Mouse (Mus musculus) liver, embryonic 11.5 days (tissue): ENCODE results near the gene Hist1h2aa. TPM values are rescaled to one million over a fixed set of nuclear protein-coding genes. Genes with fewer than 3 reads are reported as not detected.

Experiments used
- ATAC-seq: fragments of 200-750 bp; cut with Nextera tagmentation; replicated peaks from 2 replicates; pipeline ENCODE4 v1.8.0; 2017; ENCODE audit warnings: moderate number of reproducible peaks, mild to moderate bottlenecking, moderate TSS enrichment, moderate library complexity; ENCODE audit not compliant: low FRiP score
- DNase-seq: peaks from one replicate; pipeline ENCODE4 v3.0.0-alpha.2; 2017; ENCODE audit warnings: low spot score
- H3K27ac ChIP-seq: fragments of 300-500 bp; sonication (generic); 2 replicates; pipeline ENCODE4 v1.5.1; 2014; ENCODE audit warnings: mild to moderate bottlenecking, low read depth, low read length, control low read depth
- H3K27me3 ChIP-seq: fragments of 300-500 bp; sonication (generic); replicated peaks from 2 replicates; pipeline ENCODE4 v1.6.1; 2014; ENCODE audit warnings: low read length, mixed read lengths; ENCODE audit not compliant: control insufficient read depth, insufficient read depth
- H3K36me3 ChIP-seq: fragments of 300-500 bp; sonication (generic); 2 replicates; pipeline ENCODE4 v1.6.1; 2014; ENCODE audit warnings: mild to moderate bottlenecking, low read length, moderate library complexity, mixed read lengths; ENCODE audit not compliant: control insufficient read depth, insufficient read depth
- H3K4me1 ChIP-seq: fragments of 300-500 bp; sonication (generic); replicated peaks from 2 replicates; pipeline ENCODE4 v1.6.1; 2014; ENCODE audit warnings: low read length, mixed read lengths; ENCODE audit not compliant: control insufficient read depth, insufficient read depth
- H3K4me2 ChIP-seq: fragments of 300-500 bp; sonication (generic); 2 replicates; pipeline ENCODE4 v1.6.1; 2014; ENCODE audit warnings: mild to moderate bottlenecking, control low read depth, moderate library complexity
- H3K4me3 ChIP-seq: fragments of 300-500 bp; sonication (generic); 2 replicates; pipeline ENCODE4 v1.5.1; 2014; ENCODE audit warnings: low read depth, low read length, control low read depth
- H3K9ac ChIP-seq: fragments of 300-500 bp; sonication (generic); 2 replicates; pipeline ENCODE4 v1.6.1; 2014; ENCODE audit warnings: low read depth, low read length, control low read depth
- H3K9me3 ChIP-seq: fragments of 300-500 bp; sonication (generic); 2 replicates; pipeline ENCODE4 v1.6.1; 2016; ENCODE audit warnings: low read length, inconsistent platforms, mixed read lengths; ENCODE audit not compliant: control insufficient read depth
- WGBS: fragments of 180-500 bp; shearing (Covaris S2); extraction: QIAGEN DNeasy Blood & Tissue Kit; methylation state at CpG from one replicate; pipeline ENCODE4 v1.1.7; 2014; 5-methylcytosine and 5-hydroxymethylcytosine counted together
- polyA plus RNA-seq: library from polyadenylated mRNA; unstranded; fragments of >200 nt; fragmentation: Nextera tagmentation; extraction: Ambion mirVana; gene quantifications from 2 replicates; pipeline ENCODE4 v1.2.1, GENCODE M21; 2014

The Hist1h2aa gene
- polyA plus RNA-seq, 1 experiment from 2014 or later, result not detected

GRCm38 (mm10) chr13:23911335-23911734 is 22.9 kb upstream of the Hist1h2aa start:
- no peak overlapping the region for H3K27ac ChIP-seq
- peaks cover 37% of the 10 kb centered on the region for H3K4me1 ChIP-seq
- H3K27me3 ChIP-seq, result no peaks in the 10 kb centered on the region
- H3K4me2 ChIP-seq, result no peak overlapping the region
- 58% methylated on average over 5 of the region's 5 CpGs for WGBS
- H3K4me3 ChIP-seq, result no peak overlapping the region
- H3K36me3 ChIP-seq, result no peaks in the 10 kb centered on the region
- DNase-seq (no peak), ATAC-seq (no peak)
- no peak overlapping the region for H3K9ac ChIP-seq
- H3K9me3 ChIP-seq, result no peaks in the 10 kb centered on the region

- ATAC-seq, result peak; percentile 90
- Histone ChIP-seq H3K27me3 (no peaks in the 10 kb centered on the region), H3K36me3 (no peaks in the 10 kb centered on the region), H3K27ac (peak overlapping the region; percentile 74), H3K4me3 (no peak overlapping the region), H3K4me2 (no peak overlapping the region), H3K4me1 (peaks cover 37% of the 10 kb centered on the region), H3K9ac (no peak overlapping the region), H3K9me3 (no peaks in the 10 kb centered on the region)
- DNase-seq, result peak; percentile 38
- 11% methylated on average over 6 of the region's 6 CpGs for WGBS
These were observed 20.4 kb upstream of the Hist1h2aa start for GRCm38 (mm10) chr13:23913791-23914306.

- no peak within 1 kb of the TSS for H3K4me2 ChIP-seq
- no peak within 1 kb of the TSS for H3K4me3 ChIP-seq
- H3K36me3 ChIP-seq, result no peaks in the 10 kb centered on the region
- 49% methylated on average over 9 of the region's 9 CpGs for WGBS
- peaks cover 36% of the 10 kb centered on the region for H3K4me1 ChIP-seq
- ATAC-seq (no peak), DNase-seq (no peak)
- no peaks in the 10 kb centered on the region for H3K9me3 ChIP-seq
- no peaks in the 10 kb centered on the region for H3K27me3 ChIP-seq
- H3K27ac ChIP-seq, result peak within 1 kb of the TSS; percentile 74
- H3K9ac ChIP-seq, result no peak within 1 kb of the TSS
These were observed 19.7 kb upstream of the Hist1h2aa start, which contains the start of gene Slc17a4 for GRCm38 (mm10) chr13:23914376-23915167. TSS of gene Slc17a4 (minus strand) at chr13:23915009.

GRCm38 (mm10) chr13:23916132-23916531 is 18.1 kb upstream of the Hist1h2aa start:
- 65% methylated on average over 1 of the region's 1 CpGs for WGBS
- no peaks in the 10 kb centered on the region for H3K9me3 ChIP-seq
- H3K27me3 ChIP-seq, result no peaks in the 10 kb centered on the region
- no peak overlapping the region for H3K4me2 ChIP-seq
- H3K36me3 ChIP-seq, result no peaks in the 10 kb centered on the region
- ATAC-seq, result no peak
- H3K4me3 ChIP-seq, result no peak overlapping the region
- H3K4me1 ChIP-seq, result peaks cover 26% of the 10 kb centered on the region
- H3K9ac ChIP-seq, result no peak overlapping the region
- no peak for DNase-seq
- H3K27ac ChIP-seq, result no peak overlapping the region

- ATAC-seq, result no peak
- H3K27ac ChIP-seq, result no peak overlapping the region
These were observed 16.6 kb upstream of the Hist1h2aa start for GRCm38 (mm10) chr13:23917674-23918073.

GRCm38 (mm10) chr13:23925792-23926191 is 8.5 kb upstream of the Hist1h2aa start:
- Histone ChIP-seq H3K27me3 (no peaks in the 10 kb centered on the region), H3K4me2 (no peak overlapping the region), H3K9me3 (no peaks in the 10 kb centered on the region), H3K9ac (no peak overlapping the region), H3K27ac (no peak overlapping the region), H3K36me3 (no peaks in the 10 kb centered on the region), H3K4me1 (no peaks in the 10 kb centered on the region; the same call in 1 of the 2 replicates), H3K4me3 (no peak overlapping the region)
- no peak for ATAC-seq
- DNase-seq, result no peak
- 71% methylated on average over 2 of the region's 2 CpGs for WGBS

More at GRCm38 (mm10) chr13:23917674-23918073, 16.6 kb upstream of the Hist1h2aa start:
- DNase-seq, result no peak
- Histone ChIP-seq H3K27me3 (no peaks in the 10 kb centered on the region), H3K9ac (no peak overlapping the region), H3K4me2 (no peak overlapping the region), H3K4me3 (no peak overlapping the region), H3K36me3 (no peaks in the 10 kb centered on the region), H3K4me1 (peaks cover 26% of the 10 kb centered on the region), H3K9me3 (no peaks in the 10 kb centered on the region)
- WGBS, result 32% methylated on average over 4 of the region's 4 CpGs

- Histone ChIP-seq H3K27me3 (no peaks in the 10 kb centered on the region; the same call in 1 of the 2 replicates), H3K4me2 (peak overlapping the region; percentile 6; the same call in 1 of the 2 replicates), H3K36me3 (no peaks in the 10 kb centered on the region), H3K4me1 (no peaks in the 10 kb centered on the region; the same call in 1 of the 2 replicates), H3K27ac (no peak overlapping the region), H3K9ac (no peak overlapping the region), H3K9me3 (no peaks in the 10 kb centered on the region), H3K4me3 (no peak overlapping the region)
- no peak for DNase-seq
- WGBS, result 34% methylated on average over 3 of the region's 3 CpGs
- ATAC-seq, result no peak
These were observed 5.6 kb upstream of the Hist1h2aa start for GRCm38 (mm10) chr13:23928637-23929036.

GRCm38 (mm10) chr13:23930461-23930860 is 3.8 kb upstream of the Hist1h2aa start:
- Histone ChIP-seq H3K4me2 (no peak overlapping the region), H3K27ac (no peak overlapping the region), H3K36me3 (no peaks in the 10 kb centered on the region), H3K27me3 (no peaks in the 10 kb centered on the region; the same call in 1 of the 2 replicates), H3K4me1 (no peaks in the 10 kb centered on the region; the same call in 1 of the 2 replicates), H3K9me3 (no peaks in the 10 kb centered on the region), H3K9ac (no peak overlapping the region), H3K4me3 (no peak overlapping the region)
- ATAC-seq (no peak), DNase-seq (no peak)
- 85% methylated on average over 9 of the region's 9 CpGs for WGBS
